Mouse (Mus musculus): Measurements from ENCODE around the gene Mcm3.
"Not testable (repeated sequence)": the region's sequence is repeated elsewhere in the genome, so short reads cannot be mapped to it uniquely, and the experiment has no call there.

The Mcm3 gene

DNA sequence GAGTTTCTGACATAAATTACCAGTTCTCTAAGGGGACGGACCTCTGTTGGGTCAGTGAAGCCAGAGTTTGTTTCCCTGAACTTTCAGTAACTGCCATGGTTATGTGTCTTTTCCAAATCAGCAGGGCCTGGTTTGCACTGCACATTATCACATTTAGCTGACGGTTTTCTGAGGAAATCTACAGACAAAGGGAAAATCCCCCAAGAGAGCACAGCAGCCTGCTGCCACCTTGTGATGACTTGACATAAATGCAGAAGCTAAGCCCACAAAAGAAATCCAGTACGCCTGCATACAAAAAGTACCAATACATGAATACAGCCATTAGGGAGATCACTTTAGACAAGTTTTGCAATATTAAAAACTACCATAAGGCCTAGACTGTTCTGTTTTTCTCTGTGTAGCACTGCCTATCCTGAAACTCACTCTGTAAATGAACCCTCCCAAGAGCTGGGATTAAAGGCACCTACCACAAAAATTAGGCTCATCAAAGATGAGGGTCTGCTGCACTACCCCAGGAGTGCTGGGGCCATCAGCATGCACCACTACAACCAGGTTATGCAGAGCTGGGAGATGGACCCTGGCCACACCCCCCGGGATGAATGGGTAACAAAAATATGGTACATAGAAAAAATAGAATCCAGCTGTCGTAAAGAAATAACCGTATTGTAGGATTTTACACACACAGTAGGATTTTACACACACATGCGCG is 18.3 kb downstream of the Mcm3 start:
- no peak for DNase-seq (ENCODE audit: low spot score)

- no peak for DNase-seq (ENCODE audit: low spot score)
These were observed 18.8 kb downstream of the Mcm3 start for GRCm38 (mm10) chr1:20801275-20801674.

GRCm38 (mm10) chr1:20795178-20795577 is 24.9 kb downstream of the Mcm3 start:
- DNase-seq (ENCODE audit: low spot score), result no peak

DNA sequence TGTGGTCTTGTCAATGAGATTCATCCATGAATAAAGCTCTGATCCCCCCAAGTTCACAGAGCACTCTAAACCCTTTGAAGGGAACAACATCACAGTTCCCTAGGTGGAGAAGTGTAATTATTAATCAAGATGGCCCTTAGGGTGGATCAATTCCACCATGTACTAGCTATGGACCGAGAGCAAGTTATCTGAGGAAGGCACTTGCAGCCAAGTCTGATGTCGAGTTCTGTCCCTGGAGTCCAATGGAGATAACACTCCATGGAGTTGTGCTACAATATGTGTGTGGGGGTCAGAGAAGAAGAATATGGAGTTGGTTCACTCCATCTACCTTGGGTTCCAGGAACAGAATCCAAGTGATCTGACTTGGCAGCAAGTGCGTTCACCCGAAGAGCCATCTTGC is 25.4 kb downstream of the Mcm3 start:
- no peak for DNase-seq (ENCODE audit: low spot score)

- no peak for DNase-seq (ENCODE audit: low spot score)
These were observed 28.7 kb downstream of the Mcm3 start for GRCm38 (mm10) chr1:20791414-20791813.

GRCm38 (mm10) chr1:20790517-20790916 is 29.6 kb downstream of the Mcm3 start, which contains the start of gene Il17f:
Gene Il17f, minus strand, starts transcription at chr1:20790617.
- DNase-seq (ENCODE audit: low spot score), result not testable (repeated sequence)

DNA sequence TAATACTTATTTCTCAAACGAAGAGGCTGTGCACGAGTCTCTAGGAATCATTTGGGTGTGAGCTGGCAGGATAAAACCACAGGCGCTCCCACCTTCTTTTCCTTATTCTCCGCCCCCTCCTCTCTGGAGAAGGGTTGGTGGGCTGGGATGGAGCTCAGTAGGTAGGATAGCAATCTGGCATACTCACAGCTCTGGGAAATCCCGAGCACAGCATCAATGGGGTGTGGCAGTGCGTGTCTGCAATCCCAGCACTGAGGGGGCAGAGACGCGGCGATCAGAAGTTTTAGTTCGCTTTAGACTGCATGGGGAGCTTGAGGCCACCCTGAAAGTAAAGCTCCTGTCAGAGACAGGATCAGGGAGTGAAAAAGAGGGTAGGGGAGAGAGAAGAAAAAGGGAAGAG is 31.7 kb downstream of the Mcm3 start:
- DNase-seq (ENCODE audit: low spot score), result no peak

- no peak for DNase-seq (ENCODE audit: low spot score)
These were observed 33.1 kb downstream of the Mcm3 start for GRCm38 (mm10) chr1:20787046-20787445.

DNA sequence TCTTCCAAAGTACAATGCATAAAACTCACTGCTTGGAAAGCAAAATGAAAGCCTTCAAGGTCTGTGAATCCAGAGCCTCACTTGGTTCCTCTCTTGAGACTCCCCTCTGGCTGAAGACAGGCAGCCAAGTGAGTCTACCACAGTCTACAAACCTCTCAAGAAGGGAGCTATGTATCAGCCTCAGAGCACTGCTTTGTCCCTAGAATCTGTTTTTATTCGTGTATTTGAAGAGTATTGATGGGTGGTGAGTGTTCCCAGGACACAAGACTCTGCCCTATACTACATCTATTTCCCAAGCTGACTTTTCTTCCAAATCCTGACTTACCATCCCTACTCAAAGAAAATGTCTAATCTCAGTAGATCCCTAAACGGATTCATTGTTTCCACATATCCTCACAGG is 41.7 kb downstream of the Mcm3 start:
- DNase-seq (ENCODE audit: low spot score), result no peak

DNA sequence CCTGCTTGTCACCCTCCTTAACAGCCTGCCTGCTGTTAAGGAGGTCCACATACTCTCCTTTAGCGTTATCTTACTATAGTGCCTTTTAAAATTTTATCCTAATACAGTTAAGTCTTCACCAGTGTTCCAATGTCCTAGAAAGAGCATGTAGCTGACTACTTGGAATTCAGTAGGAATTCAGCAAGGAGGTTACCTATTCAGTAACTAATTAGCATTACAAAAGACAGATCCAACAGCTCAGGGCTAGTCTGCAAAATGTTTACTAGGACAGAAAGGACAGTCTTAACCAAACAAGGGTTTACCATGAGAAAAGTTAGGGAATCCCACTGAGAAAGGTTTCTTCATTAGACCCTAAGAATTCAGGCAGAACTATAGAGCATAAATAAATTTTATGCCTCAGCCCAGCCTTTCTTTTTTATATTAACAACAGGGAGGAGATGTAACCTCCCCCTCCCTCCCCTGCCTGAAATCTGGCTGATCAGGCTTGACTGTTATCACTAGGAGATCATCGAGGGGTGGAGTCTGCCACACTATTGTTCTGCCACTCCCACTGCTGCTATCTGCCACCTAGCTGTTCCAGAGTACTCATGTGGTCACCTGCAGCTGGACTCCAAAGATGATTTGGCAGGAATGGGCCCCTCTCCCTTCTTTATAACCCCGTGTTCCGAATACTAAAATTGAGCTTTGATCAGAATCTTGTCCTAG is 45.9 kb downstream of the Mcm3 start:
- DNase-seq (ENCODE audit: low spot score), result not testable (repeated sequence)

DNA sequence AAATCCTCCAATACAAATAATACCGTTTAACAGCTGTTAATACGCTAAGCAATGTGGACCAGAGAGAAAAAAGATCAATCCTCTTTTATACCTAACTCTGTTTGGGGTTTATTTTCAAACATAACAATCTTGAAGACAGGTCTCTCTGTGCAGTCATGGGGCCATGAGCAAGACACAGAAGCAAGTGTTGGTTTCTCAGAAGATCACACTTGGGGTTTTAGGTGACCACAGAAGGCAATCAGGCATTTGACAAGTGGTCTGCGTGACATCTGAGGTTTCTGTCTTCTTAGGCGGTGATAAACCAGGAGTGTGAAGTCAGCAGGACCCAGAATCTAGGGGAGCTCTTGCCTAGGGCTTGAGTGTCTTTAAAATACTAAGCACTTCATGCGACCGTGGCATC is 53.6 kb downstream of the Mcm3 start:
- DNase-seq (ENCODE audit: low spot score), result no peak

- no peak for DNase-seq (ENCODE audit: low spot score)
These were observed 58.7 kb downstream of the Mcm3 start for GRCm38 (mm10) chr1:20761411-20761810.

- DNase-seq (ENCODE audit: low spot score), result no peak
These were observed 59.8 kb downstream of the Mcm3 start for GRCm38 (mm10) chr1:20760331-20760730.

DNA sequence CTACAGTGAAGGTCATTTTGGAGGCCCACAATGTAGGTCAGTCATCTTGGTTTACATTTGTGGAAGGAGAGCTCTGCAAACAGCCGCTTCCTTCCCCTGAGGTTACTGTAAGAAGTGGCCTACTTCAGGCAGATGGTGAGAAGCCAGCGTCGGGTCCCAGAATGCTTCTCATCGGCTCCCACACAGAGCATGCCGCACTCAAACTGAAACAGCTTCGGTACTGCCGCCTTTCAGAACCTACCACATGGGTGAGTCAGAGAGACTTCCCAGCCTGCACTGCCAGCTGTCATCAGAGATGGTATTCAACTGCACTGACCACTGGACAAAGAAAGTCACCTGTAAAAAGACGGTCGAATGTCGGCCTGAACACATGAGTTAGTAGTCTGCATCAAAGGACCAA is 60.3 kb downstream of the Mcm3 start:
- no peak for DNase-seq (ENCODE audit: low spot score)

GRCm38 (mm10) chr1:20757586-20757985 is 62.5 kb downstream of the Mcm3 start:
- DNase-seq (ENCODE audit: low spot score), result no peak

DNA sequence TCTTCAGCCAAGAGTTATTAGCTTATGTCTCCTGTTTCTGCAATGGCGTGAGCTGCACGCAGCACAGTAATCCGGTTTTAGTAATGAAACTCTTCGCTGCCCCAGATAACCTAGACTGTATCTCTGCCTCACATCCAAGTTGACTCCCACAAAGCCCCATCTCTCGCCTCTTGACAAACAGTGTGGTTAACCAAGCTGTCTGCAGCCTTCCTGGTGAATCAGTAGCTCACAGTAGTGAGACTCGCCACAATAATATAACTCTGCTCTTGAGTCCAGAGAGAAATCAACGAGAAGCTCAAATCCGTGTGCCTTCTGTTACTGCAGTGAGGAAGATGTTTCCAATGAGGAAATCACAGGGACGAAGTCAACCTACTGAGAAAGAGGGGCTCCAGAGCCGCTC is 65.7 kb downstream of the Mcm3 start:
- DNase-seq (ENCODE audit: low spot score), result no peak

All from urinary bladder, postnatal 10 days (tissue).